Comparison of ENCODE assay signal across 28 mouse cellular contexts in genomic region chr17:10936698-10937097, GRCm38 (mm10).
"Had no signal": no experiment of that assay in that cellular context is flagged by ENCODE, and none has a peak within 500 bp of the region (broad histone marks: within the 10 kb centered on the region; RNA-seq: fewer than 3 reads in every experiment).

No protein-coding gene starts in this region.

- H3K36me3 ChIP-seq: limb, embryonic 10.5 days; limb, embryonic 12.5 days; limb, embryonic 13.5 days; limb, embryonic 15.5 days; liver, embryonic 12.5 days; liver, embryonic 13.5 days; liver, embryonic 15.5 days; lung, embryonic 15.5 days; midbrain, embryonic 10.5 days; midbrain, embryonic 12.5 days; midbrain, embryonic 13.5 days; midbrain, embryonic 15.5 days; neural tube, embryonic 12.5 days had no signal

- DNase-seq: left cerebral cortex, postnatal 4 days; liver; liver, embryonic 13.5 days; liver, postnatal 0 days; lung, adult 18-20 months; lung, adult 2 months; lung, embryonic 14.5 days; lung, postnatal 10 days; lung, postnatal 14 days; lung, postnatal 36 days; lung, postnatal 4 days; midbrain, embryonic 14.5 days had no signal

- H3K4me3 ChIP-seq: limb, embryonic 10.5 days; limb, embryonic 12.5 days; limb, embryonic 13.5 days; limb, embryonic 15.5 days; liver, embryonic 12.5 days; liver, embryonic 13.5 days; liver, embryonic 15.5 days; lung, embryonic 15.5 days; megakaryocyte, embryonic 14.5 days; midbrain, embryonic 10.5 days; midbrain, embryonic 12.5 days; midbrain, embryonic 13.5 days; midbrain, embryonic 15.5 days; myocyte; neural tube, embryonic 12.5 days had no signal

- H3K9ac ChIP-seq: limb, embryonic 12.5 days; limb, embryonic 13.5 days; limb, embryonic 15.5 days; liver, embryonic 12.5 days; liver, embryonic 13.5 days; liver, embryonic 14.5 days; liver, embryonic 15.5 days; liver, postnatal 0 days; lung, embryonic 14.5 days; lung, embryonic 15.5 days; midbrain, embryonic 12.5 days; midbrain, embryonic 13.5 days; midbrain, embryonic 15.5 days; neural tube, embryonic 12.5 days had no signal

- H3K27ac ChIP-seq: limb, embryonic 10.5 days; limb, embryonic 12.5 days; limb, embryonic 13.5 days; limb, embryonic 15.5 days; liver, embryonic 12.5 days; liver, embryonic 13.5 days; liver, embryonic 14.5 days; liver, embryonic 15.5 days; lung, embryonic 15.5 days; macrophage; midbrain, embryonic 10.5 days; midbrain, embryonic 12.5 days; midbrain, embryonic 13.5 days; midbrain, embryonic 15.5 days; neural tube, embryonic 12.5 days had no signal

- H3K27me3 ChIP-seq: limb, embryonic 12.5 days; limb, embryonic 15.5 days; liver, embryonic 13.5 days; liver, embryonic 15.5 days; lung, embryonic 15.5 days; megakaryocyte, embryonic 14.5 days; midbrain, embryonic 12.5 days; midbrain, embryonic 13.5 days; midbrain, embryonic 15.5 days; neural tube, embryonic 12.5 days had no signal

- H3K9me3 ChIP-seq: limb, embryonic 10.5 days; limb, embryonic 12.5 days; limb, embryonic 13.5 days; limb, embryonic 15.5 days; liver, embryonic 12.5 days; liver, embryonic 13.5 days; liver, embryonic 15.5 days; lung, embryonic 15.5 days; megakaryocyte, embryonic 14.5 days; midbrain, embryonic 10.5 days; midbrain, embryonic 12.5 days; midbrain, embryonic 13.5 days; midbrain, embryonic 15.5 days; neural tube, embryonic 12.5 days had no signal

- H3K4me1 ChIP-seq: limb, embryonic 10.5 days; limb, embryonic 12.5 days; limb, embryonic 13.5 days; limb, embryonic 15.5 days; liver, embryonic 12.5 days; liver, embryonic 13.5 days; liver, embryonic 15.5 days; lung, embryonic 15.5 days; megakaryocyte, embryonic 14.5 days; neural tube, embryonic 12.5 days had no signal
